ENCODE assay signal across 11 mouse cellular contexts in genomic region chr2:83722936-83723335, GRCm38 (mm10). TPM values are rescaled to one million over a fixed set of nuclear protein-coding genes. Genes with fewer than 3 reads are reported as not detected.
DNase-seq lines count a peak whose midpoint lies in the region; ATAC-seq and TF ChIP-seq lines count a peak whose summit lies in the region.
"Had no signal": no experiment of that assay in that cellular context is flagged by ENCODE, and none has a peak within 500 bp of the region (broad histone marks: within the 10 kb centered on the region; RNA-seq: fewer than 3 reads in every experiment).

No protein-coding gene starts in this region.

- H3K27me3 ChIP-seq in forebrain, embryonic 13.5 days = no peaks in the 10 kb centered on the region
- H3K27me3 ChIP-seq in forebrain, embryonic 12.5 days = no peaks in the 10 kb centered on the region
- no peaks in the 10 kb centered on the region for H3K27me3 ChIP-seq in kidney, embryonic 15.5 days
- H3K27me3 ChIP-seq in E14TG2a.4 (ENCODE audit: insufficient read depth, low read length) = 0 out of 2 replicates have a peak, but pooled peaks cover 7% of the 10 kb centered on the region
- H3K27me3 ChIP-seq in limb, embryonic 14.5 days (ENCODE audit: control insufficient read depth, insufficient read depth, low read length) = no peaks in the 10 kb centered on the region

- TF ChIP-seq POLR2A in limb, embryonic 14.5 days (IDR thresholded peaks at IDR 0.05; ENCODE audit: borderline replicate concordance, extremely low read depth, insufficient read depth, insufficient read length) = no peak

- peak overlapping the region; percentile 87; the same call in 1 of the 2 replicates for H3K4me2 ChIP-seq in forebrain, embryonic 13.5 days
- no peak overlapping the region for H3K4me2 ChIP-seq in forebrain, embryonic 12.5 days
- H3K4me2 ChIP-seq in kidney, embryonic 15.5 days = peak overlapping the region; percentile 69
- peak overlapping the region; percentile 57; the same call in 1 of the 2 replicates for H3K4me2 ChIP-seq in limb, embryonic 14.5 days (replicated peaks; ENCODE audit: low read depth, low read length, severe bottlenecking)

- H3K9ac ChIP-seq in forebrain, embryonic 13.5 days = peak overlapping the region; percentile 82; the same call in 1 of the 2 replicates
- H3K9ac ChIP-seq in forebrain, embryonic 12.5 days = no peak overlapping the region
- H3K9ac ChIP-seq in kidney, embryonic 15.5 days = no peak overlapping the region
- no peak overlapping the region for H3K9ac ChIP-seq in limb, embryonic 14.5 days (ENCODE audit: low read depth, low read length, severe bottlenecking)

- no peaks in the 10 kb centered on the region for H3K36me3 ChIP-seq in forebrain, embryonic 13.5 days (ENCODE audit: poor library complexity, severe bottlenecking)
- no peaks in the 10 kb centered on the region for H3K36me3 ChIP-seq in forebrain, embryonic 12.5 days (replicated peaks)
- H3K36me3 ChIP-seq in kidney, embryonic 15.5 days = no peaks in the 10 kb centered on the region
- H3K36me3 ChIP-seq in E14TG2a.4 (ENCODE audit: insufficient read depth, low read length) = no peaks in the 10 kb centered on the region
- no peaks in the 10 kb centered on the region for H3K36me3 ChIP-seq in limb, embryonic 14.5 days (ENCODE audit: control insufficient read depth, insufficient read depth, low read length)

- H3K4me3 ChIP-seq in forebrain, embryonic 13.5 days = no peak overlapping the region
- no peak overlapping the region for H3K4me3 ChIP-seq in forebrain, embryonic 12.5 days (replicated peaks)
- H3K4me3 ChIP-seq in kidney, embryonic 15.5 days (replicated peaks) = no peak overlapping the region
- H3K4me3 ChIP-seq in E14TG2a.4 (replicated peaks; ENCODE audit: low read length) = peak overlapping the region; percentile 89; the same call in 1 of the 2 replicates
- H3K4me3 ChIP-seq in limb, embryonic 14.5 days (replicated peaks; ENCODE audit: low read length) = no peak overlapping the region

- no peak for TF ChIP-seq CTCF in E14TG2a.4 (conservative IDR thresholded peaks at IDR 0.05; ENCODE audit: low read length)

- peaks cover 22% of the 10 kb centered on the region for H3K4me1 ChIP-seq in forebrain, embryonic 13.5 days
- peaks cover 17% of the 10 kb centered on the region for H3K4me1 ChIP-seq in forebrain, embryonic 12.5 days
- peaks cover 25% of the 10 kb centered on the region for H3K4me1 ChIP-seq in kidney, embryonic 15.5 days
- H3K4me1 ChIP-seq in E14TG2a.4 (replicated peaks; ENCODE audit: low read depth, low read length) = peaks cover 43% of the 10 kb centered on the region
- peaks cover 14% of the 10 kb centered on the region for H3K4me1 ChIP-seq in limb, embryonic 14.5 days (ENCODE audit: control insufficient read depth, insufficient read depth, low read length)

- no peak for ATAC-seq in forebrain, embryonic 13.5 days
- no peak for ATAC-seq in forebrain, embryonic 12.5 days (ENCODE audit: low FRiP score)
- no peak for ATAC-seq in kidney, embryonic 15.5 days (replicated peaks; ENCODE audit: low FRiP score)
- ATAC-seq in limb, embryonic 14.5 days (ENCODE audit: low FRiP score, low read depth) = no peak

- H3K27ac ChIP-seq in forebrain, embryonic 13.5 days = no peak overlapping the region
- H3K27ac ChIP-seq in forebrain, embryonic 12.5 days = no peak overlapping the region
- peak overlapping the region; percentile 99 for H3K27ac ChIP-seq in kidney, embryonic 15.5 days
- H3K27ac ChIP-seq in limb, embryonic 14.5 days (replicated peaks; ENCODE audit: low read depth, low read length) = no peak overlapping the region

- no peaks in the 10 kb centered on the region for H3K9me3 ChIP-seq in forebrain, embryonic 13.5 days (replicated peaks)
- no peaks in the 10 kb centered on the region for H3K9me3 ChIP-seq in forebrain, embryonic 12.5 days
- H3K9me3 ChIP-seq in kidney, embryonic 15.5 days (replicated peaks) = no peaks in the 10 kb centered on the region
- H3K9me3 ChIP-seq in E14TG2a.4 (ENCODE audit: low read length) = no peaks in the 10 kb centered on the region
- H3K9me3 ChIP-seq in limb, embryonic 14.5 days (ENCODE audit: control insufficient read depth, low read length) = no peaks in the 10 kb centered on the region

- no peak for DNase-seq in kidney, postnatal 36 days
- DNase-seq in limb, embryonic 14.5 days (ENCODE audit: low spot score) = no peak
- DNase-seq in cerebellum, adult 18-20 months = no peak
- no peak for DNase-seq in ovary, postnatal 36 days (ENCODE audit: low spot score)
- DNase-seq: gastrocnemius, postnatal 25 days; kidney, postnatal 14 days; midbrain, embryonic 14.5 days had no signal

RNA-seq across cellular contexts. Expression of gene Itgav, which starts 1.3 kb away (rescaled TPM):
- polyA plus RNA-seq in forebrain, embryonic 13.5 days (2015; fragmentation: Nextera tagmentation; extraction: Ambion mirVana) = 24.0 and 24.9 TPM in 2 replicates
- polyA plus RNA-seq in forebrain, embryonic 12.5 days (2016; fragmentation: Nextera tagmentation; extraction: Ambion mirVana) = 44.4 and 46.5 TPM in 2 replicates
- 101 and 105 TPM in 2 replicates for polyA plus RNA-seq in kidney, embryonic 15.5 days (2015; fragmentation: Nextera tagmentation; extraction: Ambion mirVana)
- polyA plus RNA-seq in limb, embryonic 14.5 days (2012; rRNA removed) = 38.1 and 38.6 TPM in 2 replicates
- 79.5 and 87.5 TPM in 2 replicates for polyA plus RNA-seq in limb, embryonic 14.5 days (2014; fragmentation: Nextera tagmentation; extraction: Ambion mirVana)
